Mouse (Mus musculus): ENCODE results near the gene Il11ra1.

GRCm38 (mm10) chr4:41739260-41739659, 39.5 kb downstream of the Il11ra1 start:
- TF ChIP-seq POLR2A (IDR thresholded peaks at IDR 0.05; ENCODE audit: insufficient read length, low read depth) (no peak), MYOG (IDR thresholded peaks at IDR 0.05; ENCODE audit: control insufficient read depth in 1 of 3, insufficient read depth in 1 of 3, insufficient read length in 2 of 3, low read depth in 2 of 3) (no peak), POLR2AphosphoS2 (IDR thresholded peaks at IDR 0.05; ENCODE audit: insufficient read length, low read depth) (no peak), E2F4 (IDR thresholded peaks at IDR 0.05; ENCODE audit: insufficient read depth) (no peak), REST (IDR thresholded peaks at IDR 0.05; ENCODE audit: insufficient read depth, insufficient read length) (no peak), USF1 (IDR thresholded peaks at IDR 0.05; ENCODE audit: low read depth) (no peak), TCF12 (IDR thresholded peaks at IDR 0.05; ENCODE audit: insufficient read depth, poor library complexity, severe bottlenecking) (no peak), SRF (IDR thresholded peaks at IDR 0.05; ENCODE audit: control insufficient read depth, insufficient read length, low read depth) (no peak), MAX (IDR thresholded peaks at IDR 0.05; ENCODE audit: low read depth) (no peak), MYOD1 (IDR thresholded peaks at IDR 0.05; ENCODE audit: control insufficient read depth in 1 of 3, insufficient read length in 2 of 3, low read depth in 2 of 3) (no peak)

Measured in myocyte (in vitro differentiated cells).